Mouse (Mus musculus): ENCODE measurements at regions not wholly inside any gene's neighbourhood (a gene's known extent, or its start where the extent isn't known, plus 50 kb on each side); places are given as distances from the start of the nearest gene placed in this dataset.
"Not testable (repeated sequence)": the region's sequence is repeated elsewhere in the genome, so short reads cannot be mapped to it uniquely, and the experiment has no call there.

- no peak for ATAC-seq (ENCODE audit: poor library complexity, severe bottlenecking)
Observed at GRCm38 (mm10) chr9:113112753-113113152, 595.3 kb downstream of the Pdcd6ip start.

DNA sequence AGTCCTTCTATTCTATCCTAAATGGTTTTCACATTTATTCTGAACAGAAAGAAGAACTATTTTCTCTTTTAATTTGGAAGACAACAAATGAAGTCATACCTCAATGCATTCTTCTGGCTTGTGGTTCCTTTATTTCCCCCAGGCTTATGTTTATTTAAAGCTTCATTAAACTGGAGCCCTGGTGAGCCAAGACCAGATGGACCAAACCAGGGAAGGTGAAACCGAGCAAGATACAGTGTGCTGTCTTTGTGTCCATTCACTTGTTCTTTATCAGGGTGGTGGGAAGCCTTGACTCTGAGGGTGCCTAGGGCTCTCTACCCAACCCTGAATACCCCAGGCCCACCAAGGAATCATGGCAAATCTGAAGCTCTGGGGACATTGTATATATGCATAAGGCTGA is 606.3 kb downstream of the Pdcd6ip start:
- no peak for ATAC-seq (ENCODE audit: poor library complexity, severe bottlenecking)

- no peak for ATAC-seq (ENCODE audit: poor library complexity, severe bottlenecking)
Observed at GRCm38 (mm10) chr9:113100641-113101040, 607.4 kb downstream of the Pdcd6ip start.

- not testable (repeated sequence) for ATAC-seq (ENCODE audit: poor library complexity, severe bottlenecking)
Observed at GRCm38 (mm10) chr9:113095421-113095820, 612.6 kb downstream of the Pdcd6ip start.

GRCm38 (mm10) chr9:113093863-113094390 is 614.1 kb downstream of the Pdcd6ip start:
- no peak for ATAC-seq (ENCODE audit: poor library complexity, severe bottlenecking)

GRCm38 (mm10) chr9:113091881-113092280 is 616.2 kb downstream of the Pdcd6ip start:
- ATAC-seq (ENCODE audit: poor library complexity, severe bottlenecking) = no peak

DNA sequence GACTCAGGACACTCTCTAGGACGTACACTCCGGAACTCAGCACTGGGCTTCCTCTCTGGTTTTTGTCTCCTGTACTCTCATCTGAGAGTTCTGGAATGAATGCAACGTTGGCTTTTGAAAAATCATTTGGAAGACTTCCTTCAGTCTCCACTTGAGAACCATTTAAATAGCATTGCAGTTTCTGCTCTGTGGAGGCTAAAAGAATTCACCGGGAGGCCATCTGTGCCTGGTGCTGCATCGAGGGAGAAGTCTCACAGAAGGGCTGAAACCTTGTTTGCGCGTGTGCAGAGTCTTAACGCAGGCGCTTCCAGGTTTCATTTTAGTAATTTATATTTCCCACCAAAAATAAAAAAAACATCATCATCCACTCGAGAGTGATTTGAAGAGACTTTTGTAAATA is 620.3 kb downstream of the Pdcd6ip start:
- ATAC-seq (ENCODE audit: poor library complexity, severe bottlenecking) = no peak

DNA sequence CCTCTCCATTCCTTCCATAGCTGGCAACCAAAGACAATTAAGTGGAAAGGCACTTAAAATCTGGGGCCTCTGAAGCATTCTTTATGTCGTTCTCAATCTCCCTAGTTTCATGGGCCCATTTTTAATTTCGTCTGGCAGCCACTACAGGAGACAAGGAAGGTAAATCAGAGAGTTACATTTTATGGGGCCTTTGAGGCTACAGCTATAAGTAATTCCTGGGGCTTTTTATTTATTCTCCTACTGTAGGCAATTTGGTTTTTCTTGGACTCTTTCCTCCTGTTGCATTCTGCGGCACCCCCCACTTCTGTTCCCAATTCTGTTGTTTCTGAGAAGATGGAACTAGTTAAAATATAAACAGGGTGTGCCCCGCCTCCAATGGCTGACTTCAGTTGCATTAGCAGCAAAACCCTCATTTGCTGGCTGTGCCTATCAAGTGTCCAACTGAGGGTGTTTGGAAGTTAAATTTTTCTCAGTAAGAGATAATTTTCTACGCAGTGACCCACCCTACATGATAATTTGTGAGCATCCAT is 622.7 kb downstream of the Pdcd6ip start:
- no peak for ATAC-seq (ENCODE audit: poor library complexity, severe bottlenecking)

GRCm38 (mm10) chr9:113074866-113075265 is 633.2 kb downstream of the Pdcd6ip start:
- no peak for ATAC-seq (ENCODE audit: poor library complexity, severe bottlenecking)

- ATAC-seq (ENCODE audit: poor library complexity, severe bottlenecking) = no peak
Observed at GRCm38 (mm10) chr9:113057415-113057814, 650.6 kb downstream of the Pdcd6ip start.

- ATAC-seq (ENCODE audit: poor library complexity, severe bottlenecking) = no peak
Observed at GRCm38 (mm10) chr9:113044556-113045178, 663.4 kb downstream of the Pdcd6ip start.

- no peak for ATAC-seq (ENCODE audit: poor library complexity, severe bottlenecking)
Observed at GRCm38 (mm10) chr9:113040885-113041284, 667.2 kb downstream of the Pdcd6ip start.

DNA sequence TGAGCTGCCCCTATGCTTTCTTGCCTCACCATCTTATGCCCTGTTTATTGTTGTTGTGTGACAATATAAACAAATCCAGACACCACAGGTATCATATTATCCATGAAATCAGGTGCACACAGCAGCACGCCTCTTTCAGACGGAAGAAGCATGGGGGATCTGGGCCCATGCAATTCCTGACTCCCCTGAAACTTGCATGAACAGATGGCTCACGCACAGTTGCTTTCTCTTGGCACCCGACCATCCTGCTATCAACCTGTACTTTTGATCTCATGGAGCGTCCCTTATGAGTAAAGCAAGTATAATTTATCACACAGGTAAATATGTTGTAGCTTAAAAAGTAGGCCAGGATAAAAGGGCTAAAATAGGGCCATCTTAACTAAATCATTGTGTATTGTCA is 674.1 kb downstream of the Pdcd6ip start:
- ATAC-seq (ENCODE audit: poor library complexity, severe bottlenecking) = no peak

DNA sequence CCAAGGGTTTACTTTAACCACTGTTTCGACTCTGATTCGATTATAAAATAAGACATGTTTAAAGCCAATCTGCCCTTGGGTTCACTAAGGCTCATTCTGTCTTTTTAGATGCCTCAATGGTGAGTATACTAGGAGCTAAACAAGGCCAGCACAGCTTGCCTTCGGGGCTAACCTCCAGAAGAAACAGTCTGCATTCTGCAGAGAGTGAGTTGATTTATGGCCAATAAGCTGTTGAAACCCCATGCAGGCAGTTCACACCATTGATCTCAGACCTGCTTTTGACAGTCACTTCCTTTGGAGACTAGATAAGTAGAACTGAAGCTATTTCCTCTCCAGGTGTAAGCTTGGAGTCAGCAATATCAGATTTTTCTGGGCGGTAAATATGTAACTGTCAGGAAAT is 679.0 kb downstream of the Pdcd6ip start:
- no peak for ATAC-seq (ENCODE audit: poor library complexity, severe bottlenecking)

DNA sequence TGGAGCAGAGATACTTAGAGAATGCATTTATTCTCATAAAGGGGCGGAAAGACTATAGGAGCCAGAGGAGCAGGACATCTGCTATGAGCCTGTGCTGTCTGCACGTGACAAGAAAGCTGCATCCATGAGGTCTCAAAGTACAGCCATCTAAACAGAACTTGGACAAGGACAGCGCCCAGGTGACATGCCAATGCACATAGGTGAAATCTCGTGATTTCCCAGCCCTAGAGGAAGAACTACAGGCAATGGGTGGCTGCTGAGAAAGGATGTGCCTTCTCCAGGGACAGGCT is 681.2 kb downstream of the Pdcd6ip start:
- 0 out of 2 replicates have a peak, but pooled peaks have one; percentile 21 for ATAC-seq (ENCODE audit: poor library complexity, severe bottlenecking)

DNA sequence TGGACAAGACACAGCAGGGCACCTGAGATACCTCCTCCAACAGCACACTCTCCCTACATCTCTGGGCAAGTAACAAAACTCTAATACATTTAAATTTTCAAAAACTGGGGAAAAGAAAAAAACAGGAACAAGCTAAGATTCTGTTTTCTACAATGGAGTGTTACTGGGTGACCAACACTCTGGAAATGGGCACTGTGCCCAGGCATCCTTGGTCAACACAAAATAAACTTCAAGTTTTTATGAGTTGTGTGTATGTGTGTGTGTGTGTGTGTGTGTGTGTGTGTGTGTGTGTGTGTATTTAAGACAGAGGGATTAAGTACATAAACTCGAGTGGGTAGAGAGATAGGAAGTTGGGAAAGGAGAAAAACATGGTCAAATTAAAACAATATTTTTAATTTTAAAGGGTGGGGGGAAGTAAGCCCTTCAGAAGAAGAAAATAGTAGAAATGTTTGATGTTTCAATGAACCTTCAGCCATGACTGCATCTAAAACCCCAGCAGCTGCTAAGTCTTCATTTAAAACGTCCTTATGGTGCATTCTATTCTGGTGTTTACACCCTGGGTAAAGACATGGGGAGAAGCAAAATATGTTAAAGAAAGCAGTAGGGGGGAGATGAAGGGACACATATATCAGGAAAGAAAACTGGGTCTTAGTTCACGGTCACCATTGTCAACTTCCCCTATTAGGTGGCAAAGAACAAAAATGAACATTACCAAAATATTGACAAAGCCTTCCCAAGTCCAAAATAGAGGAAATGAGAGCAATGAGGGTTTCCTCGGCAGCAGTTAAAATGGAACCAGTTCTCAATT is 681.8 kb downstream of the Pdcd6ip start:
- ATAC-seq (ENCODE audit: poor library complexity, severe bottlenecking) = peak; percentile 81

GRCm38 (mm10) chr9:113021866-113022645 is 686.0 kb downstream of the Pdcd6ip start:
- ATAC-seq (ENCODE audit: poor library complexity, severe bottlenecking) = no peak

DNA sequence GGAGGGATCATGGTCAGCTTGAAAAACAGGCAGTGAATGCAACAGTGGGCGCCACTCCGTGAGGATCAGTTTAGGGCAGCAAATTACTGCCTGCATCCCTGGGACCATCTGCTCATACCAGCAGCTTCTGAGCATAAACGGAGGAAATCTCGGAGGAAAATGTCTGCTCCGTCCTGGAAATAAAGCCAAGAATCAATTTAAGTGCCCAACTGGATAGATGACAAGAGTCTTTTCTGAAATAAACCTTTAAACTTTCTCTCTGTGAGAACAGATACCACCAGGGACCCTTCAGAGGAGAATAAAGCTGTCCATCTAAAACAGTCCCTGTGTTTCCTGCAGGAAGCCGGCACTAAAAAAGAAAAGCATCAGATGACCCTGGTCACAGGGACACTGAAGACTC is 688.5 kb downstream of the Pdcd6ip start:
- ATAC-seq (ENCODE audit: poor library complexity, severe bottlenecking) = no peak

DNA sequence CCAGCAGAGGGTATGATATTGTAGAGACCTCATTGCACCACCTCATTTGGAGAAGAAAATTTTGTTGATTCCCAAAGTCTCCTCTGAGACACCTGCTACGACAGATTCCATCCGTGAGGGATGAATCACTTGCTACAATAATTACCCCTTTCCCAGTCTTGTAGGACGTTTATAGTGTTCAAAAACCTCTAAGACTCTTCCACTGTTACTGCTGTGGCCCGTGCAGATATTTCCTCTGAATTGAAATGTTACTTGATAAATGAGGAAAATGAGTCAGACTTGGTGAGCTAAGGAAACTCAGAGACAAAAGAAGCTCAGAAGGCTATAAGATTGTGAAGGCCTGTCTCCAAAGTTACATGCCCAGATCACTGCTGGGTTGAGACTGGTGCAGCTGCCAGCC is 700.0 kb downstream of the Pdcd6ip start:
- ATAC-seq (ENCODE audit: poor library complexity, severe bottlenecking) = no peak

DNA sequence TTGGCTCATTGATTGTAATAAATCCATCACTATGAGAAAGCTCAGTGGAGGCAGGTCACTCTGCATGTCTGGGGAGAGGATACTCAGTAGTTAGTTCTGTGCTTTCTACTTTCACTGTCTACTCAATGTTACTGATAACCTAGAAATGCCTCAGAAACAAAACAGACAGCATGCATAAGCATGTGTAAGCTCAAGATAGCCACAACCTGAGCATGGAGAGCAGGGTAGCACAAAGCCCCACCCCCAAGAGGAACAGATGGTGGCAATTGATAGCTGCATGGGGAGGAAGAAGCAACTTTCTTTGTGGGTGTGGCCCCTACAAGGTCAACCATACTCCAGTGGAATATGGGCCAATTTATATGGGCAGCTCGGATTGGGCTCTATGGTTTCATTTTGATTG is 711.9 kb downstream of the Pdcd6ip start:
- peak; percentile 33; the same call in 1 of the 2 replicates for ATAC-seq (ENCODE audit: poor library complexity, severe bottlenecking)

DNA sequence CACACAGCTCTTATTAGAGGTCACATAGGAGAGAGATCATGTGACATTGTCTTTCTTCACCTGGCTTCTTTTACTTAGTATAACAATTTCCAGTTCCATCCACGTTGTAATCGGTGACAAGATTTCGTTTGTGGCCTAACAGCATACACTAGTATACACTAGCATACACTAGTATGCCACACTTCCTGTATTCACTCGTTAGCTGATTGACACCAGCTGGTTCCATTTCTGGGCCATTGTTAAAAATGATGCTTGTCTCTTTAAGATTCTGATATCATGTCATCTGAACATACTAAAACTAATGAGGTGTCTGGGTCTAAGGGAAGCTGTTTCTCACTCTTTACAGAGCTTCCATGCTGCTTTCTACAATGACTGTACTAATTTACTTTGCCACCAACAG is 713.3 kb downstream of the Pdcd6ip start:
- ATAC-seq (ENCODE audit: poor library complexity, severe bottlenecking) = no peak
